In the genomic region with DNA sequence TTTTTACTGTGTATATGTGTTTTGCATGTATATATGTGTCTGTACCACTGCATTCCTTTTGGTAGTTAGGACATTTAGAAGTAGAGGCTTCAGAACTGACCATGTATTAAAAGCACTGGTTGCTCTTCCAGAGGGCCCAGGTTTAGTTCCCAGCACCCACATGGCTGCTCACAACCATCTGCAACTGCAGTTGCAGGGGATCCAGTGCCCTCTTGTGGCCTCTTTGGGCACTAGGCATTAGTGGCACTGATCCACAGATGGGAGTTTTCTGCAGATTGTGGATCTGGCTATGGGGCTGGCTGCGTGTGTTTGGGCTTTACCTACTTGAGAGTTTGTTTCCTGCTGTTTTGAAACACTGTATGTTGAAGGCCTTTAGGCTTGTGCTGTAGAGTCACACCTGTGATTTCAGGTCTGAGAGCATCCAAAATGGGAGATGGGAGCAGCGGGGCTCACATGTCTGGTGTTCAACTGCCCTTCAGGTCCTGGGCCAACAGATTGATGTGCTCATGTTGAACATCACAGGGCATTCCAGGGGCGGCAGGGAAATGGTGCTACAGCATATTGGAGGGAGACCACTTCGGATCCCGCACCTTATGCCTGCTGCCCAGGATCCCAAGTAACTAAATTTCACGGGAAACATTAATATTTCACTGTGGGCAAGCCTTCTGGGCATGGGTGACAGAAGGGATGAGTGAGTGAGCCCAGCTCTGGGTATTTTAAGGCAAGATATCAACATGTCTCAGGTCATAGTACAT, we compare ENCODE assay signal across 6 mouse cellular contexts. TPM values are rescaled to one million over a fixed set of nuclear protein-coding genes. Genes with fewer than 3 reads are reported as not detected.
DNase-seq lines count a peak whose midpoint lies in the region; ATAC-seq and TF ChIP-seq lines count a peak whose summit lies in the region.
"Not testable (repeated sequence)": the region's sequence is repeated elsewhere in the genome, so short reads cannot be mapped to it uniquely, and the experiment has no call there.
"Had no signal": no experiment of that assay in that cellular context is flagged by ENCODE, and none has a peak within 500 bp of the region (broad histone marks: within the 10 kb centered on the region; RNA-seq: fewer than 3 reads in every experiment).

No protein-coding gene starts in this region.

- H3K9ac ChIP-seq in liver, embryonic 14.5 days (replicated peaks); stomach, postnatal 0 days (ENCODE audit: low read length): not testable (repeated sequence)

- 0 out of 2 replicates have a peak, but pooled peaks have one; percentile 35 for TF ChIP-seq CTCF in liver, embryonic 14.5 days (IDR thresholded peaks at IDR 0.05; ENCODE audit: low read depth)
- peak; percentile 28; the same call in 1 of the 2 replicates for TF ChIP-seq CTCF in stomach, postnatal 0 days (IDR thresholded peaks at IDR 0.05; ENCODE audit: low read depth)

- WGBS in liver, embryonic 14.5 days (ENCODE audit: insufficient replicate concordance), result 57% methylated on average over 6 of the region's 6 CpGs
- 81% methylated on average over 6 of the region's 6 CpGs for WGBS in stomach, postnatal 0 days

- H3K36me3 ChIP-seq in liver, embryonic 14.5 days (replicated peaks; ENCODE audit: control insufficient read depth, insufficient read depth, low read depth); stomach, postnatal 0 days (ENCODE audit: control insufficient read depth, insufficient read depth, low read length): not testable (repeated sequence)

- peak; percentile 63 for DNase-seq in ES-CJ7 (ENCODE audit: low read depth, low spot score)
- peak; percentile 51 for DNase-seq in ZHBTc4 (ENCODE audit: low read depth, low spot score)
- peak; percentile 85 for DNase-seq in heart, adult 11 months
- DNase-seq in liver, embryonic 14.5 days (ENCODE audit: low read depth in 3 of 3, low spot score in 3 of 3); stomach, postnatal 0 days (ENCODE audit: low spot score): not testable (repeated sequence)

- not testable (repeated sequence) for H3K4me1 ChIP-seq in liver, embryonic 14.5 days (replicated peaks; ENCODE audit: control insufficient read depth in 2 of 2, insufficient read depth in 2 of 2, low read length in 1 of 2); stomach, postnatal 0 days (replicated peaks; ENCODE audit: control insufficient read depth, insufficient read depth)

- not testable (repeated sequence) for H3K4me2 ChIP-seq in liver, embryonic 14.5 days (ENCODE audit: low read depth); stomach, postnatal 0 days (replicated peaks; ENCODE audit: low read depth)

- not testable (repeated sequence) for TF ChIP-seq EP300 in liver, embryonic 14.5 days (IDR thresholded peaks at IDR 0.05; ENCODE audit: low read depth); stomach, postnatal 0 days (optimal IDR thresholded peaks at IDR 0.05)

- not testable (repeated sequence) for H3K27ac ChIP-seq in liver, embryonic 14.5 days; stomach, postnatal 0 days (replicated peaks)

- not testable (repeated sequence) for ATAC-seq in liver, embryonic 14.5 days (ENCODE audit: insufficient read depth); stomach, postnatal 0 days (ENCODE audit: low FRiP score, low TSS enrichment)

- not testable (repeated sequence) for H3K27me3 ChIP-seq in liver, embryonic 14.5 days (ENCODE audit: control insufficient read depth, insufficient read depth, low read length); stomach, postnatal 0 days (ENCODE audit: control insufficient read depth, insufficient read depth, low read length)

- not testable (repeated sequence) for H3K4me3 ChIP-seq in liver, embryonic 14.5 days (ENCODE audit: insufficient read depth in 1 of 2, low read depth in 2 of 2, low read length in 2 of 2); stomach, postnatal 0 days (ENCODE audit: low read depth, low read length)

- not testable (repeated sequence) for H3K9me3 ChIP-seq in liver, embryonic 14.5 days (ENCODE audit: control insufficient read depth, low read length); stomach, postnatal 0 days (ENCODE audit: control insufficient read depth, low read length)

RNA-seq across cellular contexts. Expression of a gene that starts 24.0 kb away (rescaled TPM):
- polyA plus RNA-seq in liver, embryonic 14.5 days (2012; rRNA removed), result 24.1 and 24.6 TPM in 2 replicates
- polyA plus RNA-seq in liver, embryonic 14.5 days (2014; fragmentation: Nextera tagmentation; extraction: Ambion mirVana), result 14.7 and 18.6 TPM in 2 replicates
- 4.8 and 5.9 TPM in 2 replicates for polyA plus RNA-seq in stomach, postnatal 0 days (2015; fragmentation: Nextera tagmentation; extraction: Ambion mirVana)
- polyA plus RNA-seq: C2C12 had no signal

RNA-seq across cellular contexts. Expression of a gene that starts 47.9 kb away (rescaled TPM):
- 2.2 and 2.5 TPM in 2 replicates for polyA plus RNA-seq in liver, embryonic 14.5 days (2012; rRNA removed)
- 1.8 and 2.0 TPM in 2 replicates for polyA plus RNA-seq in liver, embryonic 14.5 days (2014; fragmentation: Nextera tagmentation; extraction: Ambion mirVana)
- 35.9 and 36.9 TPM in 2 replicates for polyA plus RNA-seq in stomach, postnatal 0 days (2015; fragmentation: Nextera tagmentation; extraction: Ambion mirVana)

Comparison
In these comparisons a context has a peak if more than half of its experiments do, and no peak if none do; other contexts are left out.
1. RNA of a gene that starts 47.9 kb away (polyA plus RNA-seq): 35.9 to 36.9 TPM in stomach, postnatal 0 days; 1.8 to 2.5 TPM in liver, embryonic 14.5 days; every median in the first group is over 10 times any median in the second.